Mouse (Mus musculus) midbrain, embryonic 13.5 days (tissue): ENCODE data around the gene Fbxo6. TPM values are rescaled to one million over a fixed set of nuclear protein-coding genes. Genes with fewer than 3 reads are reported as not detected.

Experiments
- ATAC-seq: fragments of 200-750 bp; cut with Nextera tagmentation; 2 replicates; pipeline ENCODE4 v1.8.0; 2017; ENCODE audit warnings: mild to moderate bottlenecking, moderate TSS enrichment, moderate library complexity
- H3K27ac ChIP-seq: fragments of 300-500 bp; sonication (generic); 2 replicates; pipeline ENCODE4 v1.5.1; 2015; ENCODE audit warnings: inconsistent platforms, mild to moderate bottlenecking, moderate library complexity
- H3K27me3 ChIP-seq: fragments of 300-500 bp; sonication (generic); 2 replicates; pipeline ENCODE4 v1.6.1; 2015; ENCODE audit warnings: mild to moderate bottlenecking, inconsistent platforms
- H3K36me3 ChIP-seq: fragments of 300-500 bp; sonication (generic); 2 replicates; pipeline ENCODE4 v1.6.1; 2015; ENCODE audit warnings: mild to moderate bottlenecking, inconsistent platforms
- H3K4me1 ChIP-seq: fragments of 300-500 bp; sonication (generic); replicated peaks from 2 replicates; pipeline ENCODE4 v1.6.1; 2015; ENCODE audit warnings: inconsistent platforms
- H3K4me2 ChIP-seq: fragments of 300-500 bp; sonication (generic); replicated peaks from 2 replicates; pipeline ENCODE4 v1.6.1; 2015; ENCODE audit warnings: moderate library complexity, mild to moderate bottlenecking, inconsistent platforms
- H3K4me3 ChIP-seq: fragments of 300-500 bp; sonication (generic); replicated peaks from 2 replicates; pipeline ENCODE4 v1.5.1; 2015; ENCODE audit warnings: mild to moderate bottlenecking, inconsistent platforms
- H3K9ac ChIP-seq: fragments of 300-500 bp; sonication (generic); replicated peaks from 2 replicates; pipeline ENCODE4 v1.6.1; 2015; ENCODE audit warnings: mild to moderate bottlenecking, inconsistent platforms
- H3K9me3 ChIP-seq: fragments of 300-500 bp; sonication (generic); 2 replicates; pipeline ENCODE4 v1.6.1; 2016; ENCODE audit warnings: mild to moderate bottlenecking, inconsistent platforms
- WGBS: fragments of 180-500 bp; shearing (Covaris S2); methylation state at CpG from one replicate; pipeline ENCODE4 v1.1.7; 2015; 5-methylcytosine and 5-hydroxymethylcytosine counted together
- polyA plus RNA-seq: library from polyadenylated mRNA; unstranded; fragments of >200 nt; fragmentation: Nextera tagmentation; extraction: Ambion mirVana; gene quantifications from 2 replicates; pipeline ENCODE4 v1.2.1, GENCODE M21; 2015

The Fbxo6 gene
- polyA plus RNA-seq, 1 experiment from 2014 or later = 19.6 TPM

DNA sequence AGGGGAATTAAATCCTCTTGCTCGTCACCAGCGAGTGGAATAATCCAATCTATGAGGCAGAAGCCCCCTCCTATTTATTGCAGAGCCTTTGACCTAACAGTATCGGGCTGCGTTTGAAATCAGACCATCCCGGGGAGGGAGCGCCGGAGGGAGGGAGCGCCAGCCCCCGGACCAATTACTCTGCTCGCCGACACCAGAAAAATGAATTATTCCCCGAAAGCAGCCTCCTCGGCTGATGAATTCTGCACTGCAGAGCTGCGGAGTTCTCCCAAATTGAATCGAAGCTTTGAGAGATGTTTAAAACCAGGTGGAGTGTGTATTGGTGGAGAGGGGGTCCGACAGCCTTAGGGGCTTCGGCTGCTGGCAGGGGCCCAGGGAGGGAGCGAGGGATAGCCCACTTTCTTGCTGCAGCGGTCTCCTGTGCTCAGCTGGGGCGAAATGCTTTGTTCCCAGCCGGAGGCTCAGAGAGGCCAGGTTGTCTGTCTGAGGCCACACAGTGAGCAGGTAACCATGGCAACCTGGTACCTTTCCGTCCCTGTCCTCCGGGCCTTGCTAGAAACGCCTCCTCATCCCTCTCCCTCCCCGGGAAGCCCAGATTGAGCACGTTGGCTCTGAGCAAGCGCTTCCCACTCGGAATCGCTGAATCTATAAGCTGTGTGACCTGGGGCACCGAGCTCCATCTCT lies 22.0 kb upstream of the Fbxo6 start:
- H3K27ac ChIP-seq = peak overlapping the region; percentile 88
- no peaks in the 10 kb centered on the region for H3K36me3 ChIP-seq
- under 1% methylated on average over 29 of the region's 30 CpGs for WGBS
- peak overlapping the region; percentile 18 for H3K4me3 ChIP-seq
- peak overlapping the region; percentile 39; the same call in 1 of the 2 replicates for H3K9ac ChIP-seq
- no peaks in the 10 kb centered on the region for H3K9me3 ChIP-seq
- peak overlapping the region; percentile 43 for H3K4me2 ChIP-seq
- ATAC-seq = peak; percentile 73
- H3K4me1 ChIP-seq = peaks cover 56% of the 10 kb centered on the region
- H3K27me3 ChIP-seq = peaks cover 73% of the 10 kb centered on the region

DNA sequence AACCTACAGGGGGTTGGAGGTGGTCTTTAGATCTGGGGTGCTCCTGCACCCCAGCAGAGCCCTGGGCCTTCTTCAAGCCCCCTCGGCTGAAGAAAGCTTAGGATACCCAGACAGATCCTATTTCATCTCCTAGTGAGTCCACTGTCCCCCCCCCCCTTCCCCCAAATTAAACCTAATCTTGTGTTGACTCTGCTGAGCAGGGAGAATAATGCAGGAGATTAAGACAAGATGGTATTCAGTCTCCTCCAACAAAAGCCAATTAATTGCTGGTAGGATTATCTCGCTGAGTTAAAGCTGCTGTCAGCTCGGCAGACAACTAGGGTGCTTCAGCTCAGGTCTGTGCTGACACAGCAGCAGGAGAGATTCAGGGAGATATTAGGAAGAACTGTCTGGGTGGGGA lies 19.3 kb upstream of the Fbxo6 start:
- Histone ChIP-seq H3K36me3 (no peaks in the 10 kb centered on the region), H3K4me3 (no peak overlapping the region), H3K9me3 (no peaks in the 10 kb centered on the region), H3K9ac (no peak overlapping the region), H3K27ac (no peak overlapping the region), H3K27me3 (peaks cover 68% of the 10 kb centered on the region), H3K4me2 (no peak overlapping the region), H3K4me1 (peaks cover 54% of the 10 kb centered on the region)
- ATAC-seq = no peak
- WGBS = 3% methylated on average over 3 of the region's 3 CpGs

DNA sequence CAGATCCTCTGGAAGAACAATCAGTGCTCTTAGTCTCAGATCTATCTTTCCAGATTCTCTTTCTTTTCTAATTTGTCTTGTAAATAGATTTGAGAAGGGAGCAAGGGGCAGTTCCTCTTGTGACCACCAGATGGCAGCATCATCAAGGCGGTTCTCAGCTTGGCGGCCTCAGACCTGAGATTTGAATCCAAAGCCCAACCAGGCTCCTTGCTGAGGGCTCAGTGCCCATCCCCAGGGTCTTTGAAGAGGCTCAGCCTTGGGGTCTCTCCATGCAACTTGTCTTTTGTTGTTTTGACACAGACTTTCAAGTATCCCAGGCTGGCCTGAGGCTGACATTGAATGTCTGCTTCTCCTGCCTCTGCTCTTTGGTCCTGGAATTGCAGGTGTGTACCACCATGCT lies 18.9 kb upstream of the Fbxo6 start:
- Histone ChIP-seq H3K4me3 (no peak overlapping the region), H3K27me3 (peaks cover 68% of the 10 kb centered on the region), H3K4me1 (peaks cover 54% of the 10 kb centered on the region), H3K9ac (no peak overlapping the region), H3K27ac (no peak overlapping the region), H3K9me3 (no peaks in the 10 kb centered on the region), H3K36me3 (no peaks in the 10 kb centered on the region), H3K4me2 (no peak overlapping the region)
- 0% methylated on average over 2 of the region's 2 CpGs for WGBS
- ATAC-seq = no peak

DNA sequence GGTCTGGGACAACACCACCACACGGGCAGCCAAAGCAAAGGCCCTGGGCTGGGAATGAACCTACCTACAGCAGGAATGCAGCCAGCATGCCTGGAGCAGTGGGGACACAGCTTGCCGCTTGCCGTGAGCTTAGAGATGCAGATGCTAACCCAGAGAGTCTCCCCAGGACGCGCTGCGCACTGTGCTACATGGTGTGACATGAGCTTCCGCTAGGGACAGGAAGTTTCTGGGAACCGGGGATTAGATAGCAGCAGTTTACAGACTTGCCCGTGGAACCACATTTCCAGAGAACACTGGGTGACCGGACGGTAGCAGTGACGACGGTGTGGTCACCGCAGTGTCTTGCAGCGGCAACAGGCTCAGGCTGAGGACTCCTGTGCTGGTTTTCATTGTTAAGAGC lies 17.6 kb upstream of the Fbxo6 start:
- 24% methylated on average over 15 of the region's 15 CpGs for WGBS
- Histone ChIP-seq H3K9ac (no peak overlapping the region), H3K27me3 (peaks cover 68% of the 10 kb centered on the region)

DNA sequence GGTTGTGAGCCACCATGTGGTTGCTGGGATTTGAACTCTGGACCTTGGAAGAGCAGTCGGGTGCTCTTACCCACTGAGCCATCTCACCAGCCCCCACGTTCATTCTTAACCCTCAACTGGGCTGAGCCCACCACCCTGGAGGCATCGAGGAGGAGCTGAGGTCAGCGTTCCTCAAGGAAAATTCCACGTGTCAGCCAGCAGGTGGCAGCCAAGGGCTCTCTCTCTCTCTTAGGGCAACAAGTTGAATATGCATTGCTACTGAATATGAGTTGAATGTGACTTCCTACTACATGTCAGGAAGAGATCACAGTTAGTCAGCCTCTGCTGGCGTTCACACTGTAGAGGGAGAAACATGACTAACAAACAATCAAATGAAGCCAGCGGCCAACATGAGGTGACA lies 16.3 kb upstream of the Fbxo6 start:
- Histone ChIP-seq H3K36me3 (no peaks in the 10 kb centered on the region), H3K9ac (no peak overlapping the region), H3K9me3 (no peaks in the 10 kb centered on the region), H3K27ac (no peak overlapping the region), H3K4me2 (no peak overlapping the region), H3K4me3 (no peak overlapping the region), H3K27me3 (peaks cover 77% of the 10 kb centered on the region), H3K4me1 (peaks cover 48% of the 10 kb centered on the region)
- 21% methylated on average over 7 of the region's 7 CpGs for WGBS
- no peak for ATAC-seq

More for the DNA sequence above, 17.6 kb upstream of the Fbxo6 start:
- no peak for ATAC-seq
- Histone ChIP-seq H3K4me2 (no peak overlapping the region), H3K4me3 (no peak overlapping the region), H3K4me1 (peaks cover 52% of the 10 kb centered on the region), H3K9me3 (no peaks in the 10 kb centered on the region), H3K27ac (no peak overlapping the region), H3K36me3 (no peaks in the 10 kb centered on the region)

DNA sequence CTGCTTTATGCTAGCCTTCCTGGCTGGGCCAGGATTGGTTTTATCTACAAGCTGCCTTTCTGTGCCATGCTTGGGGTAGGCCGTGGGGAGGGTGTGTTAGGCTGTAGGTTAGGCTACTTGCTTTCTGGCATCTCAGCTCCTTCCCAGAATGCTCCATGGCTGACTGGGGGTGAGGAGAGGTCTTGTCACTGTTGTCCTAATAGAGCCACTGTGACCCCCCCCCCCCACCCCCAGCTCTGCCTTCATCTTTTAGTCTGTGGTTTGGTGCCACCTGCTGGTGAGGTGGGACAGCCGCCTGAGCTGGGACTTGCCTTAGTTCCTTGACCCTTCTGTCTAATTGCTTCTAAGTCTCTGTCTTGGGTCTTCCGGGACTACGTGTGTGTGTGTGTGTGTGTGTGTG lies 15.0 kb upstream of the Fbxo6 start:
- no peak for ATAC-seq
- no peak overlapping the region for H3K9ac ChIP-seq

DNA sequence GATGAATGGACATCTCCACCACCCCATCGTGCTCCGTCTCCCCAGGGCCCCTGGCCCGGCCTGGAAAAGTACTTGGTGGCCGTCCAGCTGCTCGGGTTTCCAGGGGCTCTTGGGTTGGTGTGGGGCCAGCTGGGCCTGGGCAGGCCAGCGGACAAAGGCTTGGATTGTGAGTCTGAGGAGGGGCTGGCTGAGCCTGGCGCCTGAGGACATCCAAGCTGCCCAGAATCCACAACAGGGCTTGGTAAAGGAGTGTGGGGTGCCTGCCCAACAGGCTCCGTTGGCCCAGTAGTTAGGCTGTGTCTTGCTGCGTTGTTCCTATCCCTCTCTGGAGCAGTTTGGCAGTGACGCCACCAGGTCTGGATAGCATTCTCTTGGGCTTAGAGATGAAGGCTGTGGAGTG lies 14.5 kb upstream of the Fbxo6 start:
- Histone ChIP-seq H3K4me3 (peak overlapping the region; percentile 11; the same call in 1 of the 2 replicates), H3K27ac (no peak overlapping the region), H3K36me3 (no peaks in the 10 kb centered on the region), H3K4me1 (peaks cover 40% of the 10 kb centered on the region), H3K27me3 (peaks cover 79% of the 10 kb centered on the region), H3K9me3 (no peaks in the 10 kb centered on the region), H3K9ac (no peak overlapping the region), H3K4me2 (peak overlapping the region; percentile 38)
- ATAC-seq = peak; percentile 48
- 3% methylated on average over 10 of the region's 10 CpGs for WGBS

More for the DNA sequence above, 15.0 kb upstream of the Fbxo6 start:
- Histone ChIP-seq H3K4me1 (peaks cover 41% of the 10 kb centered on the region), H3K36me3 (no peaks in the 10 kb centered on the region), H3K4me2 (peak overlapping the region; percentile 38), H3K27me3 (peaks cover 78% of the 10 kb centered on the region), H3K4me3 (peak overlapping the region; percentile 11; the same call in 1 of the 2 replicates), H3K27ac (no peak overlapping the region), H3K9me3 (no peaks in the 10 kb centered on the region)
- WGBS = 19% methylated on average over 4 of the region's 4 CpGs

DNA sequence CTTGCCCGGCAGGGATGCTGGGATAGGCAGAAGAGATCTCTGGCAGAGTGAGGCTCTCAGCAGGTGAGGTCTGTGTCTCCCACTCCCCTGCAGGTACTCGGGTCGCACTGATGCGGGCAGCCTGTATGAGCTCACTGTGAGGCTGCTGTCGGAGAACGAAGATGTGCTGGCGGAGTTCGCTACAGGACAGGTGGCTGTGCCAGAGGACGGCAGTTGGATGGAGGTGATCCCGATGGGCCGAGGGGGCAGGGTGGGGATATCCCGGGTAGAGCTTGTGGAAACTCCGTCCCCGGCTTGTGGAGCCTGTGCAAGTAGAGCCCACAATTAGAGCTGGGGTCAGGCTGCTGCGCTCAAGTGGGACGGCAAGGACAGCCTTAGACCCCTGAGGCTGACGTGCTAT lies 13.6 kb upstream of the Fbxo6 start:
- 5% methylated on average over 17 of the region's 17 CpGs for WGBS
- H3K9ac ChIP-seq = no peak overlapping the region
- H3K27ac ChIP-seq = no peak overlapping the region
- H3K4me2 ChIP-seq = no peak overlapping the region
- H3K9me3 ChIP-seq = no peaks in the 10 kb centered on the region
- no peaks in the 10 kb centered on the region for H3K36me3 ChIP-seq
- peaks cover 44% of the 10 kb centered on the region for H3K4me1 ChIP-seq
- no peak for ATAC-seq
- H3K27me3 ChIP-seq = peaks cover 87% of the 10 kb centered on the region
- no peak overlapping the region for H3K4me3 ChIP-seq

DNA sequence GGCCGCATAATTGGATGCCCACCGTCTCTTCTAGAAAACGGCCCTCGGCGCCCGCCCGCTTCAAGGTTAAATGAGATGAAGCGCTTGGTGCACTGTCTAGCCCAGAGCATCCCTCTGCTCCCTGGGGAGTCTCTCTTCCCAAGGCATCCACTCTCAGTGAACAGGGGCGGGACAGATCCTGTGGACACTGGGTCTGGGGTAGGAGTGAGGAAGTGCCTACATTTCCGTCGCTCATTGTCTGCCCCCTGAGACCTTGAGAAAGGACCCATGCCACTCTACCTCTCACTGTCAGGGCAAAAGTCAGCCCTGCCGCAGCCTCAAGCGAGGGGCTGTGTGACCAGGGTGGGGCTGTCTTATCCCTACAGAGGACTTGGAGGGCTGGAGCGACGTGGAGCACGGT lies 12.5 kb upstream of the Fbxo6 start:
- 0 out of 2 replicates have a peak, but pooled peaks have one; percentile 3 for ATAC-seq
- WGBS = under 1% methylated on average over 16 of the region's 16 CpGs
- Histone ChIP-seq H3K27ac (no peak overlapping the region), H3K4me3 (peak overlapping the region; percentile 30), H3K4me1 (peaks cover 44% of the 10 kb centered on the region), H3K27me3 (peaks cover 78% of the 10 kb centered on the region), H3K9ac (peak overlapping the region; percentile 15; the same call in 1 of the 2 replicates), H3K9me3 (no peaks in the 10 kb centered on the region), H3K4me2 (peak overlapping the region; percentile 52), H3K36me3 (no peaks in the 10 kb centered on the region)

DNA sequence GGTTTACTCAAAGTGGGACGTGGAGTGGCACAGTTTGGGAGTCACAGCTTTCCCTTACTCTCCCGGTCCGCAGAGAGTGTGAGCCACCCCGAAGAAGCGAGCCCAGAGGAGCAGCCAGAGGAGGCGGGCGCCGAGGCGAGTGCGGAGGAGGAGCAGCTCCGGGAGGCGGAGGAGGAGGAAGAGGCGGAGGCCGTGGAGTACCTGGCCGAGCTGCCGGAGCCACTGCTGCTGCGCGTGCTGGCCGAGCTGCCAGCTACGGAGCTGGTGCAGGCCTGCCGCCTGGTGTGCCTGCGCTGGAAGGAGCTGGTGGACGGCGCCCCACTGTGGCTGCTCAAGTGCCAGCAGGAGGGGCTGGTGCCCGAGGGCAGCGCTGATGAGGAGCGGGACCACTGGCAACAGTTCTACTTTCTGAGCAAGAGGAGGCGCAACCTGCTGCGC lies 12.1 kb upstream of the Fbxo6 start:
- H3K36me3 ChIP-seq = no peaks in the 10 kb centered on the region
- no peaks in the 10 kb centered on the region for H3K9me3 ChIP-seq
- peaks cover 76% of the 10 kb centered on the region for H3K27me3 ChIP-seq
- H3K4me3 ChIP-seq = peak overlapping the region; percentile 30
- no peak for ATAC-seq
- peak overlapping the region; percentile 15; the same call in 1 of the 2 replicates for H3K9ac ChIP-seq
- peaks cover 43% of the 10 kb centered on the region for H3K4me1 ChIP-seq
- H3K27ac ChIP-seq = no peak overlapping the region
- peak overlapping the region; percentile 52 for H3K4me2 ChIP-seq
- under 1% methylated on average over 28 of the region's 29 CpGs for WGBS

DNA sequence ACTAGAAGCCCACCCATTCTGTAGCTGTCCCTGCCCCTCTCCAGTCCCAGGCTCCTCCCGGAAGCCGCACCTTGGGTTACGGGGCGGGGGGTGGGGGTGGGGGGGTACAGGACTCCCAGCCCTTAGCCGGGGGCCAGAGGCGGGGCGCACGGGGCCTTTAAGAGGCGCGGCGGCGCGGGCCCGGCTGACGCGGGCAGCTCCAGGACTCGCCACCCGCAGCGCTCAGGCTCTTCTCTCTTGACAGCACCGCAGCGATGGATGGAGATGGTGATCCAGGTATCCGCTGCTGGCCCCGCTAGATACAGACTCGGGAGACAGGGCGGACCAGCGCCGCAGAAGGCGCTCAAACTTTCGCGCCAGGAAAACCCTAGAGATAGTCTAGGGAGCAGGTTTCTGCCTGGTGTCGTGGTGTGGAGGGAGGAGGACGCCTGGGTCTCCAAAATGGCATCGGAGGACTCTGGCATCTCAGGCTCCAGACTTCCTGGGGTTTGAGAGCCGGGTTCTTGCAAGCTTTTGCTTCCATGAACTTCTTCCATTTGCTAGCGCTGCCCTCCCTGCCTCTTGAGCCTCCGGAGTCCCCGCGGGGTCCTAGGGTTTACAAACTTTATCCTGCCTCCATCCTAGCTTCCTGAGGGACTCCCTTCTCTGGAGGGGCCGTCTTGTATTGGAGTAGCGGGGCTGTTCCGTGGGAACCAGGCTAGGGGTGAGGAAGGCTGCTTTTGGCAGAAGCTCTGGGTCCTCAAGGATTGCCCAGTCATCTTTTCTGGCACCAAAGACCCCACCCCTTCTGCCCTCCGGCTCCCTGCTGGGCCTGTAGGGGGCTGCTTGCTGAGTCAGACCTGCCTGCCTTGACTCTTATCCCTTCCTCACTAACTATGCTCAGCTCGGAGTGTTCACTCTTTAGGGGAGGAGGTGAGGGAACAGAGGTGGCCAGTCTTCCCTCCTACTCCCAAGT lies 8.8 kb upstream of the Fbxo6 start, which contains the start of the genes Fbxo44 and Fbxo2:
Fbxo44 (minus strand) TSS at position 47 of the 955 bp plus-strand sequence.
Fbxo2 (plus strand) TSS at position 186 of the 955 bp plus-strand sequence.
- Histone ChIP-seq H3K9me3 (no peaks in the 10 kb centered on the region), H3K4me3 (peak within 1 kb of the TSS; percentile 78), H3K27ac (peak within 1 kb of the TSS; percentile 94), H3K9ac (peak within 1 kb of the TSS; percentile 92), H3K36me3 (peaks cover 23% of the 10 kb centered on the region), H3K4me1 (peaks cover 55% of the 10 kb centered on the region), H3K27me3 (peaks cover 52% of the 10 kb centered on the region), H3K4me2 (peak within 1 kb of the TSS; percentile 88)
- ATAC-seq = peak; percentile 28; the same call in 1 of the 2 replicates
- under 1% methylated on average over 43 of the region's 43 CpGs for WGBS
